Mouse (Mus musculus): ENCODE data around the gene Zfp101. TPM values are rescaled to one million over a fixed set of nuclear protein-coding genes. Genes with fewer than 3 reads are reported as not detected.

Gene Zfp101
- polyA plus RNA-seq (2012; rRNA removed) = 12.6 and 16.0 TPM in 2 replicates

GRCm38 (mm10) chr17:33394182-33395034 lies at the start of gene Zfp101:
TSS of gene Zfp101 (minus strand) at chr17:33394641.
- DNase-seq (ENCODE audit: low read depth) = peak; percentile 99
- TF ChIP-seq POLR2A (IDR thresholded peaks at IDR 0.05; ENCODE audit: borderline replicate concordance, extremely low read depth, insufficient read depth, insufficient read length, poor library complexity, severe bottlenecking) (no peak; the same call in 1 of the 2 replicates), CTCF (IDR thresholded peaks at IDR 0.05; ENCODE audit: borderline replicate concordance, extremely low read depth, insufficient read depth, insufficient read length) (no peak)

- DNase-seq (ENCODE audit: low read depth) = no peak
- TF ChIP-seq CTCF (IDR thresholded peaks at IDR 0.05; ENCODE audit: borderline replicate concordance, extremely low read depth, insufficient read depth, insufficient read length) = no peak
- no peak for TF ChIP-seq POLR2A (IDR thresholded peaks at IDR 0.05; ENCODE audit: borderline replicate concordance, extremely low read depth, insufficient read depth, insufficient read length, poor library complexity, severe bottlenecking)
These were observed 46.7 kb upstream of the Zfp101 start for GRCm38 (mm10) chr17:33441159-33441558.

GRCm38 (mm10) chr17:33439922-33440321 lies 45.5 kb upstream of the Zfp101 start:
- DNase-seq (ENCODE audit: low read depth) = peak; percentile 8
- TF ChIP-seq POLR2A (IDR thresholded peaks at IDR 0.05; ENCODE audit: borderline replicate concordance, extremely low read depth, insufficient read depth, insufficient read length, poor library complexity, severe bottlenecking) (no peak), CTCF (IDR thresholded peaks at IDR 0.05; ENCODE audit: borderline replicate concordance, extremely low read depth, insufficient read depth, insufficient read length) (no peak)

GRCm38 (mm10) chr17:33439148-33439547 lies 44.7 kb upstream of the Zfp101 start:
- TF ChIP-seq POLR2A (IDR thresholded peaks at IDR 0.05; ENCODE audit: borderline replicate concordance, extremely low read depth, insufficient read depth, insufficient read length, poor library complexity, severe bottlenecking) (no peak), CTCF (IDR thresholded peaks at IDR 0.05; ENCODE audit: borderline replicate concordance, extremely low read depth, insufficient read depth, insufficient read length) (peak; percentile 69; the same call in 1 of the 2 replicates)
- peak; percentile 85 for DNase-seq (ENCODE audit: low read depth)

GRCm38 (mm10) chr17:33432019-33432946 lies 37.8 kb upstream of the Zfp101 start, which contains the start of gene Actl9:
TSS of gene Actl9 (plus strand) at chr17:33432896.
- no peak for DNase-seq (ENCODE audit: low read depth)
- TF ChIP-seq POLR2A (IDR thresholded peaks at IDR 0.05; ENCODE audit: borderline replicate concordance, extremely low read depth, insufficient read depth, insufficient read length, poor library complexity, severe bottlenecking) (no peak), CTCF (IDR thresholded peaks at IDR 0.05; ENCODE audit: borderline replicate concordance, extremely low read depth, insufficient read depth, insufficient read length) (no peak)

GRCm38 (mm10) chr17:33392271-33392670 lies 2.2 kb downstream of the Zfp101 start:
- DNase-seq (ENCODE audit: low read depth) = no peak
- TF ChIP-seq POLR2A (IDR thresholded peaks at IDR 0.05; ENCODE audit: borderline replicate concordance, extremely low read depth, insufficient read depth, insufficient read length, poor library complexity, severe bottlenecking) (no peak), CTCF (IDR thresholded peaks at IDR 0.05; ENCODE audit: borderline replicate concordance, extremely low read depth, insufficient read depth, insufficient read length) (no peak)

GRCm38 (mm10) chr17:33385705-33386104 lies 8.7 kb downstream of the Zfp101 start:
- TF ChIP-seq POLR2A (IDR thresholded peaks at IDR 0.05; ENCODE audit: borderline replicate concordance, extremely low read depth, insufficient read depth, insufficient read length, poor library complexity, severe bottlenecking) = no peak
- no peak for TF ChIP-seq CTCF (IDR thresholded peaks at IDR 0.05; ENCODE audit: borderline replicate concordance, extremely low read depth, insufficient read depth, insufficient read length)
- no peak for DNase-seq (ENCODE audit: low read depth)

- DNase-seq (ENCODE audit: low read depth) = no peak
- TF ChIP-seq POLR2A (IDR thresholded peaks at IDR 0.05; ENCODE audit: borderline replicate concordance, extremely low read depth, insufficient read depth, insufficient read length, poor library complexity, severe bottlenecking) (no peak), CTCF (IDR thresholded peaks at IDR 0.05; ENCODE audit: borderline replicate concordance, extremely low read depth, insufficient read depth, insufficient read length) (no peak)
These were observed 21.6 kb downstream of the Zfp101 start for GRCm38 (mm10) chr17:33372795-33373194.

- peak; percentile 97 for DNase-seq (ENCODE audit: low read depth)
- TF ChIP-seq POLR2A (IDR thresholded peaks at IDR 0.05; ENCODE audit: borderline replicate concordance, extremely low read depth, insufficient read depth, insufficient read length, poor library complexity, severe bottlenecking) (peak; percentile 84; the same call in 1 of the 2 replicates), CTCF (IDR thresholded peaks at IDR 0.05; ENCODE audit: borderline replicate concordance, extremely low read depth, insufficient read depth, insufficient read length) (no peak)
These were observed 35.7 kb downstream of the Zfp101 start, which contains the start of gene Zfp81 for GRCm38 (mm10) chr17:33358411-33359384. TSS of gene Zfp81 (minus strand) at chr17:33358878.

- no peak for DNase-seq (ENCODE audit: low read depth)
- TF ChIP-seq POLR2A (IDR thresholded peaks at IDR 0.05; ENCODE audit: borderline replicate concordance, extremely low read depth, insufficient read depth, insufficient read length, poor library complexity, severe bottlenecking) (no peak), CTCF (IDR thresholded peaks at IDR 0.05; ENCODE audit: borderline replicate concordance, extremely low read depth, insufficient read depth, insufficient read length) (no peak)
These were observed 41.5 kb downstream of the Zfp101 start for GRCm38 (mm10) chr17:33352981-33353380.

Other genes starting within 250 kb of the Zfp101 start
- not detected in 2 replicates for gene Olfr55, start 226.2 kb downstream of the Zfp101 start, polyA plus RNA-seq (2012; rRNA removed)
- not detected in 2 replicates for gene Olfr239, start 203.3 kb downstream of the Zfp101 start, polyA plus RNA-seq (2012; rRNA removed)
- 0.72 and 0.89 TPM in 2 replicates for gene Olfr1564, start 173.0 kb downstream of the Zfp101 start, polyA plus RNA-seq (2012; rRNA removed)
- 8.6 and 10.5 TPM in 2 replicates for gene Zfp955a, start 139.5 kb downstream of the Zfp101 start, polyA plus RNA-seq (2012; rRNA removed)
- not detected in 2 replicates for gene Olfr63, start 130.0 kb downstream of the Zfp101 start, polyA plus RNA-seq (2012; rRNA removed)
- gene Zfp955b, start 105.1 kb downstream of the Zfp101 start, polyA plus RNA-seq (2012; rRNA removed) = 10.4 and 12.3 TPM in 2 replicates
- gene Zfp81, start 35.8 kb downstream of the Zfp101 start, polyA plus RNA-seq (2012; rRNA removed) = 16.9 and 22.5 TPM in 2 replicates
- gene Actl9, start 38.3 kb upstream of the Zfp101 start, polyA plus RNA-seq (2012; rRNA removed) = 0.15 and 0.29 TPM in 2 replicates
- 107 and 121 TPM in 2 replicates for gene Adamts10, start 129.6 kb upstream of the Zfp101 start, polyA plus RNA-seq (2012; rRNA removed)
- 0.98 and 1.6 TPM in 2 replicates for gene Myo1f, start 161.1 kb upstream of the Zfp101 start, polyA plus RNA-seq (2012; rRNA removed)
- gene Zfp414, start 234.4 kb upstream of the Zfp101 start, polyA plus RNA-seq (2012; rRNA removed) = 120 and 156 TPM in 2 replicates
- gene Pram1, start 243.4 kb upstream of the Zfp101 start, polyA plus RNA-seq (2012; rRNA removed) = 0.76 and 0.82 TPM in 2 replicates

All from brain, embryonic 14.5 days (tissue).